Mouse (Mus musculus) limb, embryonic 14.5 days (tissue): ENCODE results near the gene Crybb1. TPM values are rescaled to one million over a fixed set of nuclear protein-coding genes. Genes with fewer than 3 reads are reported as not detected.
A peak's percentile ranks its signal among the peaks of the same experiment; 100 is the strongest.

Source experiments
- ATAC-seq: fragments of 200-750 bp; cut with Nextera tagmentation; 2 replicates; pipeline ENCODE4 v1.8.0; 2017; ENCODE audit warnings: low read depth, moderate number of reproducible peaks, moderate TSS enrichment; ENCODE audit not compliant: low FRiP score
- DNase-seq: peaks from one replicate; pipeline ENCODE4 v3.0.0-alpha.2; 2015; ENCODE audit warnings: low spot score
- H3K27ac ChIP-seq: fragments of 300-500 bp; sonication (generic); replicated peaks from 2 replicates; pipeline ENCODE4 v1.5.1; 2014; ENCODE audit warnings: low read depth, mild to moderate bottlenecking, low read length, moderate library complexity, mixed read lengths
- H3K27me3 ChIP-seq: fragments of 300-500 bp; sonication (generic); 2 replicates; pipeline ENCODE4 v1.6.1; 2014; ENCODE audit warnings: low read length, mixed read lengths; ENCODE audit not compliant: control insufficient read depth, insufficient read depth
- H3K36me3 ChIP-seq: fragments of 300-500 bp; sonication (generic); 2 replicates; pipeline ENCODE4 v1.6.1; 2014; ENCODE audit warnings: mild to moderate bottlenecking, low read length, moderate library complexity, mixed read lengths; ENCODE audit not compliant: control insufficient read depth, insufficient read depth
- H3K4me1 ChIP-seq: fragments of 300-500 bp; sonication (generic); 2 replicates; pipeline ENCODE4 v1.6.1; 2014; ENCODE audit warnings: antibody characterized with exemption, low read length, mixed read lengths; ENCODE audit not compliant: control insufficient read depth, insufficient read depth
- H3K4me2 ChIP-seq: fragments of 300-500 bp; sonication (generic); replicated peaks from 2 replicates; pipeline ENCODE4 v1.6.1; 2014; ENCODE audit warnings: low read depth, mild to moderate bottlenecking, low read length, moderate library complexity; ENCODE audit not compliant: severe bottlenecking
- H3K4me3 ChIP-seq: fragments of 300-500 bp; sonication (generic); replicated peaks from 2 replicates; pipeline ENCODE4 v1.5.1; 2014; ENCODE audit warnings: low read length
- H3K9ac ChIP-seq: fragments of 300-500 bp; sonication (generic); 2 replicates; pipeline ENCODE4 v1.6.1; 2014; ENCODE audit warnings: mild to moderate bottlenecking, low read depth, low read length, moderate library complexity; ENCODE audit not compliant: severe bottlenecking
- H3K9me3 ChIP-seq: fragments of 300-500 bp; sonication (generic); 2 replicates; pipeline ENCODE4 v1.6.1; 2016; ENCODE audit warnings: low read length; ENCODE audit not compliant: control insufficient read depth
- POLR2A ChIP-seq: fragments of 200-500 bp; IDR thresholded peaks from 2 replicates; pipeline ENCODE4 v1.8.0; 2012; ENCODE audit warnings: inconsistent platforms, mild to moderate bottlenecking, moderate library complexity, borderline replicate concordance; ENCODE audit not compliant: insufficient read depth, insufficient read length; ENCODE audit errors: extremely low read depth
- WGBS: fragments of 180-500 bp; shearing (Covaris S2); extraction: QIAGEN DNeasy Blood & Tissue Kit; methylation state at CpG from one replicate; pipeline ENCODE4 v1.1.7; 2014; 5-methylcytosine and 5-hydroxymethylcytosine counted together
- polyA plus RNA-seq, 2 experiments: library from polyadenylated mRNA; depleted of rRNA in 1 of 2; stranded (reverse) in 1 of 2; unstranded in 1 of 2; fragments of >200 nt; fragmentation: Nextera tagmentation in 1 of 2; extraction: Ambion mirVana in 1 of 2; gene quantifications; 2 replicates each; pipeline versions ENCODE4 v1.2.1 to v1.2.3; 2012 to 2014

Gene Crybb1
- polyA plus RNA-seq, 2 experiments = 0.54 to 1.9 TPM

DNA sequence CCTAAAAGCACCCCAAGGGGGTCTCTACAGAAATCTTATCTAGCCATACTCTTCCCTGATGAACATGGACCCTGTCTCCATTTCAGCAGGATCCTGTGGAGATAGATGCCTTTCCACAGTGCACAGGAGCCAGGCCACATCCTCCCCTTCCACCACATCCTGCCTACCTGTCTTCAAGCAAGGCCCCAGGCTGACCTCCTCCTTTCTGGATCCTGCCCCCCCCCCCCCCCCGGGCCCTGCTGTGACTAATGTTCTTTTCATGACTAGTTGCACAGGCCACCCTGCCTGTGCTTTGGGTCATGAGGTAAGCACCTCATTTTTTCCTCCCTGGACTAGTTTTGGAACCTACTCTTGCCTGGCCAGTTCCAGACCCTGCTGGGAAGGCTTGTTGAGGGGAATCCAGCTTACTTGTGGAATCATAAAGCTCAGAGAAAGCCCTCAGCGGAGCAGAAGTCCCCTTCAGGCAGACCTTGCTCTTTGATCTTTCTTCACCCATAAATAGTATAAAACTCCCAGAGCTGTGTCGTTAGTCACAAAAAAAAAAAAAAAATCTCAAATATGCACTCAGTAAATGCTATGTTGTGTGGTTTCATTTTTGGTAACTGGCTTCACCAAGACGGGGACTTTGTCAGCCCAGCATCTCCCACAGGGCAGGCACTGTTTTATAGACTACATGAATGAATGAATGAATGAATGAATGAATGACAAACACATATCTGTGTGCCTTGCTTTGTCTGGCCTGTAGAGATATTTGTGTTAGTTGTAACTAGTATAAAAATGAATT lies 19.6 kb downstream of the Crybb1 start:
- ATAC-seq (no peak), DNase-seq (no peak)
- H3K9me3 ChIP-seq = no peaks in the 10 kb centered on the region
- no peaks in the 10 kb centered on the region for H3K27me3 ChIP-seq
- no peak overlapping the region for H3K9ac ChIP-seq
- 12% methylated on average over 4 of the region's 4 CpGs for WGBS
- H3K4me3 ChIP-seq = peak overlapping the region; percentile 80
- peak overlapping the region; percentile 68 for H3K4me2 ChIP-seq
- no peaks in the 10 kb centered on the region; the same call in 1 of the 2 replicates for H3K36me3 ChIP-seq
- peaks cover 18% of the 10 kb centered on the region for H3K4me1 ChIP-seq
- no peak for TF ChIP-seq POLR2A
- no peak overlapping the region for H3K27ac ChIP-seq

GRCm38 (mm10) chr5:112276267-112276873 lies 20.8 kb downstream of the Crybb1 start, which contains the start of gene Tpst2:
Gene Tpst2, plus strand, starts transcription at chr5:112276691.
- Histone ChIP-seq H3K4me2 (peak within 1 kb of the TSS; percentile 68), H3K4me3 (peak within 1 kb of the TSS; percentile 80), H3K36me3 (no peaks in the 10 kb centered on the region; the same call in 1 of the 2 replicates), H3K27ac (peak within 1 kb of the TSS; percentile 30; the same call in 1 of the 2 replicates), H3K9ac (peak within 1 kb of the TSS; percentile 75), H3K9me3 (no peaks in the 10 kb centered on the region), H3K27me3 (no peaks in the 10 kb centered on the region), H3K4me1 (peaks cover 18% of the 10 kb centered on the region)
- under 1% methylated on average over 26 of the region's 62 CpGs for WGBS
- peak; percentile 93; the same call in 1 of the 2 replicates for TF ChIP-seq POLR2A
- peak; percentile 97 for ATAC-seq
- peak; percentile 99 for DNase-seq

GRCm38 (mm10) chr5:112276907-112277348 lies 21.3 kb downstream of the Crybb1 start:
- Histone ChIP-seq H3K36me3 (no peaks in the 10 kb centered on the region; the same call in 1 of the 2 replicates), H3K9me3 (no peaks in the 10 kb centered on the region), H3K27me3 (no peaks in the 10 kb centered on the region), H3K4me1 (peaks cover 18% of the 10 kb centered on the region), H3K4me3 (peak overlapping the region; percentile 80), H3K4me2 (peak overlapping the region; percentile 63), H3K27ac (peak overlapping the region; percentile 30; the same call in 1 of the 2 replicates), H3K9ac (peak overlapping the region; percentile 75)
- no peak for DNase-seq
- ATAC-seq = no peak; the same call in none of the 2 replicates
- WGBS = 5% methylated on average over 6 of the region's 24 CpGs
- no peak for TF ChIP-seq POLR2A

GRCm38 (mm10) chr5:112277906-112278470 lies 22.4 kb downstream of the Crybb1 start:
- no peak overlapping the region for H3K27ac ChIP-seq
- no peak for ATAC-seq
- no peaks in the 10 kb centered on the region; the same call in 1 of the 2 replicates for H3K36me3 ChIP-seq
- H3K4me3 ChIP-seq = peak overlapping the region; percentile 80
- 92% methylated on average over 11 of the region's 11 CpGs for WGBS
- no peaks in the 10 kb centered on the region for H3K9me3 ChIP-seq
- no peak for DNase-seq
- peaks cover 18% of the 10 kb centered on the region for H3K4me1 ChIP-seq
- H3K9ac ChIP-seq = no peak overlapping the region
- H3K27me3 ChIP-seq = no peaks in the 10 kb centered on the region
- peak overlapping the region; percentile 63 for H3K4me2 ChIP-seq
- no peak for TF ChIP-seq POLR2A
